In the genomic region with DNA sequence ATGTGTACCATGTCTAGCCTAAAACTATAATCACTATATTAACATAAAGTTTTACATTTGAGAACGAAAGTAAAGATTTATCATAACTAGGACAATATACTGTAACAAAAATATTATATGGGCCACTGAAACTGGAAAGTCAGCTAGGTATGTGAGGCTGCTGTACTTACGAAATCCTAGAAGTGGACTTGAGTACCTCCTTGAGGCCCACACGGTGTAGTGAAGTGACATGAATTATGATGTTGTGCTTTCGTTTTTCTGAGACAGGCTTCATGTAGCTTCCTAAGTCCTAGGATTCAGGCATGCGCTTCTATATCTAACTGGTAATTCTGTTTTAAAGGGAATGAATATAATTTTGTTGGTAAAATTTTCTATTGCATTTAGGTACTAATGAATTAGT, we compare ENCODE assay signal across 22 mouse cellular contexts. TPM values are rescaled to one million over a fixed set of nuclear protein-coding genes. Genes with fewer than 3 reads are reported as not detected.
A peak's percentile ranks its signal among the peaks of the same experiment; 100 is the strongest.
DNase-seq lines count a peak whose midpoint lies in the region; ATAC-seq and TF ChIP-seq lines count a peak whose summit lies in the region.
"Had no signal": no experiment of that assay in that cellular context is flagged by ENCODE, and none has a peak within 500 bp of the region (broad histone marks: within the 10 kb centered on the region; RNA-seq: fewer than 3 reads in every experiment).

No protein-coding gene starts in this region.

- peak; percentile 50 for TF ChIP-seq CTCF in intestine, postnatal 0 days (IDR thresholded peaks at IDR 0.05; ENCODE audit: low read depth)
- no peak; the same call in 1 of the 2 replicates for TF ChIP-seq CTCF in gastrocnemius, adult 2 months (IDR thresholded peaks at IDR 0.05)

- no peak overlapping the region for H3K4me3 ChIP-seq in intestine, postnatal 0 days (ENCODE audit: low read depth, low read length)
- no peak overlapping the region for H3K4me3 ChIP-seq in gastrocnemius, adult 2 months
- H3K4me3 ChIP-seq: heart, embryonic 13.5 days; hindbrain, embryonic 12.5 days; midbrain, embryonic 10.5 days; myocyte; neural tube, embryonic 13.5 days had no signal

- 0 out of 2 replicates have a peak, but pooled peaks cover 6% of the 10 kb centered on the region for H3K4me1 ChIP-seq in intestine, postnatal 0 days (replicated peaks; ENCODE audit: control insufficient read depth, insufficient read depth, low read length)
- H3K4me1 ChIP-seq: hindbrain, embryonic 12.5 days had no signal

- no peaks in the 10 kb centered on the region for H3K27me3 ChIP-seq in intestine, postnatal 0 days (replicated peaks; ENCODE audit: control insufficient read depth, insufficient read depth, low read length)
- H3K27me3 ChIP-seq: heart, embryonic 13.5 days; hindbrain, embryonic 12.5 days; neural tube, embryonic 13.5 days had no signal

- no peaks in the 10 kb centered on the region for H3K9me3 ChIP-seq in intestine, postnatal 0 days (ENCODE audit: control insufficient read depth)
- H3K9me3 ChIP-seq: heart, embryonic 13.5 days; hindbrain, embryonic 12.5 days; midbrain, embryonic 10.5 days; neural tube, embryonic 13.5 days had no signal

- no peak overlapping the region for H3K9ac ChIP-seq in intestine, postnatal 0 days (ENCODE audit: low read depth, low read length)
- H3K9ac ChIP-seq: heart, embryonic 13.5 days; hindbrain, embryonic 12.5 days; neural tube, embryonic 13.5 days had no signal

- intact Hi-C loops in left cerebral cortex, postnatal 10 days (cut with DNase I), result no loop called here
- intact Hi-C loops in gastrocnemius, adult 2 months (cut with DNase I), result no loop called here

- no peak overlapping the region for H3K4me2 ChIP-seq in intestine, postnatal 0 days (replicated peaks; ENCODE audit: low read depth)
- H3K4me2 ChIP-seq: heart, embryonic 13.5 days; hindbrain, embryonic 12.5 days; liver, embryonic 11.5 days; neural tube, embryonic 13.5 days had no signal

- peaks cover 11% of the 10 kb centered on the region for H3K36me3 ChIP-seq in intestine, postnatal 0 days (ENCODE audit: control insufficient read depth, insufficient read depth)

- peak; percentile 87 for ATAC-seq in intestine, postnatal 0 days
- ATAC-seq: forebrain, embryonic 14.5 days; midbrain, embryonic 16.5 days had no signal

- no peak overlapping the region for H3K27ac ChIP-seq in intestine, postnatal 0 days (ENCODE audit: low read depth, low read length)
- H3K27ac ChIP-seq in gastrocnemius, adult 2 months, result no peak overlapping the region
- H3K27ac ChIP-seq: heart, embryonic 13.5 days; hindbrain, embryonic 12.5 days; midbrain, embryonic 10.5 days; neural tube, embryonic 13.5 days had no signal

- WGBS in intestine, postnatal 0 days, result 45% methylated on average over 5 of the region's 5 CpGs

- DNase-seq in 3T3-L1 (ENCODE audit: low read depth, low spot score) (peak; percentile 5), 416B (ENCODE audit: low read depth) (peak; percentile 51)
- DNase-seq in lung, postnatal 14 days, result peak; percentile 35
- DNase-seq in urinary bladder, postnatal 14 days (ENCODE audit: low spot score), result no peak
- DNase-seq in left cerebral cortex, postnatal 10 days (ENCODE audit: extremely low spot score in 1 of 2, low spot score in 2 of 2), result no peak
- DNase-seq in gastrocnemius, adult 2 months, result no peak
- DNase-seq: adrenal gland, postnatal 25 days; cerebellum, adult 8-10 months; cerebellum, postnatal 36 days; gastrocnemius, postnatal 10 days; heart, postnatal 14 days; retina, postnatal 1 day; right cerebral cortex, postnatal 25 days had no signal

RNA-seq across cellular contexts. Expression of a gene that starts 16.8 kb away (rescaled TPM):
- 12.1 and 12.5 TPM in 2 replicates for polyA plus RNA-seq in intestine, postnatal 0 days (2015; fragmentation: Nextera tagmentation; extraction: Ambion mirVana)
- 10 to 100 TPM; 59.1 to 59.3 TPM for total RNA-seq in left cerebral cortex, postnatal 10 days (2021)
- total RNA-seq in gastrocnemius, adult 2 months (2021), result 10 to 100 TPM; 16.0 to 17.9 TPM

RNA-seq across cellular contexts. Expression of a gene that starts 49.2 kb away (rescaled TPM):
- polyA plus RNA-seq in intestine, postnatal 0 days (2015; fragmentation: Nextera tagmentation; extraction: Ambion mirVana), result 54.6 and 58.3 TPM in 2 replicates
- 10 to 100 TPM; 51.5 to 53.3 TPM for total RNA-seq in left cerebral cortex, postnatal 10 days (2021)
- 10 to 100 TPM; 57.7 to 68.8 TPM for total RNA-seq in gastrocnemius, adult 2 months (2021)

Comparison
In these comparisons a context has a peak if more than half of its experiments do, and no peak if none do; other contexts are left out.
1. DNase-seq: peak in 3T3-L1 (single experiment), 416B (single experiment) and lung, postnatal 14 days (single experiment); none in urinary bladder, postnatal 14 days (single experiment), left cerebral cortex, postnatal 10 days (0 of 2) and gastrocnemius, adult 2 months (single experiment).